Mouse (Mus musculus) embryonic facial prominence, embryonic 12.5 days (tissue): ENCODE measurements around the gene Ccdc8. TPM values are rescaled to one million over a fixed set of nuclear protein-coding genes. Genes with fewer than 3 reads are reported as not detected.
A peak's percentile ranks its signal among the peaks of the same experiment; 100 is the strongest.

Experiments
- ATAC-seq: fragments of 200-750 bp; cut with Nextera tagmentation; 2 replicates; pipeline ENCODE4 v1.8.0; 2017; ENCODE audit not compliant: insufficient number of reproducible peaks, insufficient read depth, low FRiP score, low TSS enrichment
- H3K27ac ChIP-seq: fragments of 300-500 bp; sonication (generic); 2 replicates; pipeline ENCODE4 v1.5.1; 2016; ENCODE audit warnings: mild to moderate bottlenecking
- H3K27me3 ChIP-seq: fragments of 300-500 bp; sonication (generic); 2 replicates; pipeline ENCODE4 v1.6.1; 2016; ENCODE audit warnings: mild to moderate bottlenecking, moderate library complexity
- H3K36me3 ChIP-seq: fragments of 300-500 bp; sonication (generic); 2 replicates; pipeline ENCODE4 v1.6.1; 2016; ENCODE audit warnings: mild to moderate bottlenecking
- H3K4me1 ChIP-seq: fragments of 300-500 bp; sonication (generic); 2 replicates; pipeline ENCODE4 v1.6.1; 2016
- H3K4me2 ChIP-seq: fragments of 300-500 bp; sonication (generic); replicated peaks from 2 replicates; pipeline ENCODE4 v1.6.1; 2016; ENCODE audit warnings: mild to moderate bottlenecking, moderate library complexity
- H3K4me3 ChIP-seq: fragments of 300-500 bp; sonication (generic); 2 replicates; pipeline ENCODE4 v1.5.1; 2016; ENCODE audit warnings: mild to moderate bottlenecking
- H3K9ac ChIP-seq: fragments of 300-500 bp; sonication (generic); 2 replicates; pipeline ENCODE4 v1.6.1; 2016; ENCODE audit warnings: mild to moderate bottlenecking, moderate library complexity
- H3K9me3 ChIP-seq: fragments of 300-500 bp; sonication (generic); 2 replicates; pipeline ENCODE4 v1.6.1; 2016; ENCODE audit warnings: mild to moderate bottlenecking, moderate library complexity
- WGBS: fragments of 180-500 bp; shearing (Covaris S2); methylation state at CpG from one replicate; pipeline ENCODE4 v1.1.7; 2016; 5-methylcytosine and 5-hydroxymethylcytosine counted together
- polyA plus RNA-seq: library from polyadenylated mRNA; unstranded; fragments of >200 nt; fragmentation: Nextera tagmentation; extraction: Ambion mirVana; gene quantifications from 2 replicates; pipeline ENCODE4 v1.2.1, GENCODE M21; 2016

The Ccdc8 gene
- polyA plus RNA-seq, 1 experiment from 2014 or later, result 21.6 TPM

GRCm38 (mm10) chr7:16978593-16978992 lies 13.9 kb upstream of the Ccdc8 start:
- H3K4me1 ChIP-seq, result peaks cover 20% of the 10 kb centered on the region
- no peaks in the 10 kb centered on the region for H3K36me3 ChIP-seq
- no peak overlapping the region for H3K9ac ChIP-seq
- no peaks in the 10 kb centered on the region for H3K9me3 ChIP-seq
- WGBS, result 92% methylated on average over 3 of the region's 3 CpGs
- no peak for ATAC-seq
- H3K27me3 ChIP-seq, result no peaks in the 10 kb centered on the region
- H3K27ac ChIP-seq, result no peak overlapping the region
- H3K4me2 ChIP-seq, result no peak overlapping the region
- H3K4me3 ChIP-seq, result no peak overlapping the region

- no peaks in the 10 kb centered on the region for H3K9me3 ChIP-seq
- H3K36me3 ChIP-seq, result no peaks in the 10 kb centered on the region
- H3K27ac ChIP-seq, result peak overlapping the region; percentile 80; the same call in 1 of the 2 replicates
- no peak overlapping the region for H3K9ac ChIP-seq
- ATAC-seq, result no peak
- H3K4me2 ChIP-seq, result peak overlapping the region; percentile 45
- peak overlapping the region; percentile 18 for H3K4me3 ChIP-seq
- 2% methylated on average over 12 of the region's 12 CpGs for WGBS
- H3K4me1 ChIP-seq, result peaks cover 20% of the 10 kb centered on the region
- no peaks in the 10 kb centered on the region for H3K27me3 ChIP-seq
Observed at GRCm38 (mm10) chr7:16980348-16980747, 12.2 kb upstream of the Ccdc8 start.

GRCm38 (mm10) chr7:16982859-16983568 lies 9.5 kb upstream of the Ccdc8 start, which contains the start of gene Gm42372:
Gene Gm42372, plus strand, starts transcription at chr7:16983086.
- H3K9me3 ChIP-seq, result no peaks in the 10 kb centered on the region
- ATAC-seq, result no peak
- 16% methylated on average over 26 of the region's 26 CpGs for WGBS
- 0 out of 2 replicates have a peak within 1 kb of the TSS, but pooled peaks have one; percentile 3 for H3K27ac ChIP-seq
- peak within 1 kb of the TSS; percentile 28 for H3K4me3 ChIP-seq
- H3K4me2 ChIP-seq, result peak within 1 kb of the TSS; percentile 47
- H3K9ac ChIP-seq, result no peak within 1 kb of the TSS
- no peaks in the 10 kb centered on the region for H3K36me3 ChIP-seq
- no peaks in the 10 kb centered on the region for H3K27me3 ChIP-seq
- peaks cover 37% of the 10 kb centered on the region for H3K4me1 ChIP-seq

- no peak overlapping the region for H3K4me3 ChIP-seq
- H3K27me3 ChIP-seq, result no peaks in the 10 kb centered on the region
- no peak overlapping the region for H3K4me2 ChIP-seq
- H3K36me3 ChIP-seq, result no peaks in the 10 kb centered on the region
- no peak for ATAC-seq
- peaks cover 51% of the 10 kb centered on the region for H3K4me1 ChIP-seq
- H3K27ac ChIP-seq, result peak overlapping the region; percentile 67
- H3K9ac ChIP-seq, result no peak overlapping the region; the same call in 1 of the 2 replicates
- WGBS, result 31% methylated on average over 7 of the region's 7 CpGs
- H3K9me3 ChIP-seq, result no peaks in the 10 kb centered on the region
Observed at GRCm38 (mm10) chr7:16987541-16988149, 4.9 kb upstream of the Ccdc8 start.

GRCm38 (mm10) chr7:16988405-16988804 lies 4.1 kb upstream of the Ccdc8 start:
- WGBS, result 28% methylated on average over 3 of the region's 3 CpGs
- no peak for ATAC-seq
- H3K4me1 ChIP-seq, result peaks cover 48% of the 10 kb centered on the region
- no peaks in the 10 kb centered on the region for H3K27me3 ChIP-seq
- no peaks in the 10 kb centered on the region for H3K36me3 ChIP-seq
- H3K4me2 ChIP-seq, result no peak overlapping the region
- H3K9me3 ChIP-seq, result no peaks in the 10 kb centered on the region
- peak overlapping the region; percentile 67; the same call in 1 of the 2 replicates for H3K27ac ChIP-seq
- H3K4me3 ChIP-seq, result no peak overlapping the region
- no peak overlapping the region for H3K9ac ChIP-seq

- no peak overlapping the region for H3K4me3 ChIP-seq
- no peak overlapping the region; the same call in 1 of the 2 replicates for H3K4me2 ChIP-seq
- peaks cover 55% of the 10 kb centered on the region for H3K4me1 ChIP-seq
- 26% methylated on average over 15 of the region's 15 CpGs for WGBS
- no peak overlapping the region for H3K9ac ChIP-seq
- no peaks in the 10 kb centered on the region for H3K36me3 ChIP-seq
- ATAC-seq, result no peak
- H3K27ac ChIP-seq, result peak overlapping the region; percentile 91
- H3K27me3 ChIP-seq, result no peaks in the 10 kb centered on the region
- no peaks in the 10 kb centered on the region for H3K9me3 ChIP-seq
Observed at GRCm38 (mm10) chr7:16990006-16990744, 2.3 kb upstream of the Ccdc8 start.

GRCm38 (mm10) chr7:16991681-16992450 lies 642 bp upstream of the Ccdc8 start:
- Histone ChIP-seq H3K27ac (peak overlapping the region; percentile 91), H3K4me2 (peak overlapping the region; percentile 29), H3K9ac (peak overlapping the region; percentile 35; the same call in 1 of the 2 replicates), H3K27me3 (no peaks in the 10 kb centered on the region), H3K9me3 (no peaks in the 10 kb centered on the region), H3K36me3 (0 out of 2 replicates have a peak, but pooled peaks cover 9% of the 10 kb centered on the region), H3K4me3 (no peak overlapping the region), H3K4me1 (peaks cover 64% of the 10 kb centered on the region)
- peak; percentile 68 for ATAC-seq
- 49% methylated on average over 18 of the region's 18 CpGs for WGBS

- H3K4me1 ChIP-seq, result peaks cover 54% of the 10 kb centered on the region
- peak overlapping the region; percentile 77 for H3K9ac ChIP-seq
- peak overlapping the region; percentile 80 for H3K27ac ChIP-seq
- peaks cover 18% of the 10 kb centered on the region for H3K36me3 ChIP-seq
- peak overlapping the region; percentile 72 for H3K4me2 ChIP-seq
- H3K27me3 ChIP-seq, result no peaks in the 10 kb centered on the region
- H3K9me3 ChIP-seq, result no peaks in the 10 kb centered on the region
- ATAC-seq, result peak; percentile 95
- H3K4me3 ChIP-seq, result peak overlapping the region; percentile 69
- under 1% methylated on average over 27 of the region's 27 CpGs for WGBS
Observed at GRCm38 (mm10) chr7:16993651-16994399, 1.3 kb downstream of the Ccdc8 start.

GRCm38 (mm10) chr7:16994400-16994799 lies 1.9 kb downstream of the Ccdc8 start:
- peak overlapping the region; percentile 69 for H3K4me3 ChIP-seq
- H3K9ac ChIP-seq, result peak overlapping the region; percentile 77
- H3K4me1 ChIP-seq, result peaks cover 54% of the 10 kb centered on the region
- no peaks in the 10 kb centered on the region for H3K9me3 ChIP-seq
- peaks cover 20% of the 10 kb centered on the region for H3K36me3 ChIP-seq
- H3K27ac ChIP-seq, result peak overlapping the region; percentile 80
- no peaks in the 10 kb centered on the region for H3K27me3 ChIP-seq
- ATAC-seq, result no peak
- WGBS, result 6% methylated on average over 20 of the region's 20 CpGs
- peak overlapping the region; percentile 72 for H3K4me2 ChIP-seq

- H3K4me1 ChIP-seq, result peaks cover 52% of the 10 kb centered on the region
- 92% methylated on average over 4 of the region's 4 CpGs for WGBS
- peak overlapping the region; percentile 69 for H3K4me3 ChIP-seq
- peak overlapping the region; percentile 72 for H3K4me2 ChIP-seq
- H3K36me3 ChIP-seq, result peaks cover 24% of the 10 kb centered on the region
- H3K27ac ChIP-seq, result no peak overlapping the region
- ATAC-seq, result no peak
- H3K9ac ChIP-seq, result peak overlapping the region; percentile 77
- H3K9me3 ChIP-seq, result no peaks in the 10 kb centered on the region
- H3K27me3 ChIP-seq, result no peaks in the 10 kb centered on the region
Observed at GRCm38 (mm10) chr7:16995345-16995744, 2.8 kb downstream of the Ccdc8 start.
